Mouse (Mus musculus): ENCODE measurements around the gene Galt. TPM values are rescaled to one million over a fixed set of nuclear protein-coding genes. Genes with fewer than 3 reads are reported as not detected.

Gene Galt
- polyA plus RNA-seq, 1 experiment from 2014 or later: 40.4 TPM

- WGBS: 65% methylated on average over 1 of the region's 1 CpGs
- H3K27ac ChIP-seq: no peak overlapping the region
- H3K4me1 ChIP-seq: peaks cover 6% of the 10 kb centered on the region
- ATAC-seq (ENCODE audit: low FRiP score, low read depth): no peak
- H3K27me3 ChIP-seq: no peaks in the 10 kb centered on the region
- H3K36me3 ChIP-seq: 0 out of 2 replicates have a peak, but pooled peaks cover 4% of the 10 kb centered on the region
- no peak overlapping the region for H3K9ac ChIP-seq
- H3K4me3 ChIP-seq: no peak overlapping the region
- peaks cover 17% of the 10 kb centered on the region for H3K9me3 ChIP-seq
- H3K4me2 ChIP-seq (replicated peaks): no peak overlapping the region
These were observed 10.0 kb upstream of the Galt start for GRCm38 (mm10) chr4:41745021-41745420.

- Histone ChIP-seq H3K4me1 (peaks cover 24% of the 10 kb centered on the region), H3K36me3 (peaks cover 18% of the 10 kb centered on the region), H3K9me3 (no peaks in the 10 kb centered on the region), H3K27ac (peak within 1 kb of the TSS; percentile 87), H3K4me3 (peak within 1 kb of the TSS; percentile 74), H3K27me3 (no peaks in the 10 kb centered on the region), H3K4me2 (replicated peaks) (peak within 1 kb of the TSS; percentile 93), H3K9ac (peak within 1 kb of the TSS; percentile 82)
- under 1% methylated on average over 57 of the region's 57 CpGs for WGBS
- peak; percentile 59 for ATAC-seq (ENCODE audit: low FRiP score, low read depth)
These were observed 594 bp downstream of the Galt start, which contains the start of gene Sigmar1 for GRCm38 (mm10) chr4:41755338-41756305. Gene Sigmar1, minus strand, starts transcription at chr4:41756157.

- peaks cover 18% of the 10 kb centered on the region for H3K36me3 ChIP-seq
- H3K4me3 ChIP-seq: peak overlapping the region; percentile 74
- H3K27me3 ChIP-seq: no peaks in the 10 kb centered on the region
- no peak for ATAC-seq (ENCODE audit: low FRiP score, low read depth)
- H3K27ac ChIP-seq: no peak overlapping the region
- peak overlapping the region; percentile 93 for H3K4me2 ChIP-seq (replicated peaks)
- peak overlapping the region; percentile 82 for H3K9ac ChIP-seq
- WGBS: 77% methylated on average over 8 of the region's 8 CpGs
- peaks cover 32% of the 10 kb centered on the region for H3K4me1 ChIP-seq
- H3K9me3 ChIP-seq: no peaks in the 10 kb centered on the region
These were observed 1.4 kb downstream of the Galt start for GRCm38 (mm10) chr4:41756440-41756839.

GRCm38 (mm10) chr4:41757321-41757720, 2.3 kb downstream of the Galt start:
- Histone ChIP-seq H3K9ac (no peak overlapping the region), H3K4me3 (no peak overlapping the region), H3K27me3 (no peaks in the 10 kb centered on the region), H3K4me1 (peaks cover 41% of the 10 kb centered on the region), H3K9me3 (no peaks in the 10 kb centered on the region), H3K27ac (no peak overlapping the region), H3K36me3 (peaks cover 18% of the 10 kb centered on the region), H3K4me2 (replicated peaks) (no peak overlapping the region)
- 90% methylated on average over 13 of the region's 13 CpGs for WGBS
- ATAC-seq (ENCODE audit: low FRiP score, low read depth): no peak

- H3K36me3 ChIP-seq: peaks cover 18% of the 10 kb centered on the region
- no peak overlapping the region for H3K27ac ChIP-seq
- no peak overlapping the region for H3K4me3 ChIP-seq
- H3K27me3 ChIP-seq: no peaks in the 10 kb centered on the region
- H3K9me3 ChIP-seq: no peaks in the 10 kb centered on the region
- peaks cover 48% of the 10 kb centered on the region for H3K4me1 ChIP-seq
- 68% methylated on average over 11 of the region's 11 CpGs for WGBS
- H3K4me2 ChIP-seq (replicated peaks): no peak overlapping the region
- no peak overlapping the region for H3K9ac ChIP-seq
- no peak for ATAC-seq (ENCODE audit: low FRiP score, low read depth)
These were observed 3.0 kb downstream of the Galt start for GRCm38 (mm10) chr4:41758021-41758420.

- no peaks in the 10 kb centered on the region for H3K27me3 ChIP-seq
- no peak overlapping the region for H3K4me2 ChIP-seq (replicated peaks)
- H3K4me3 ChIP-seq: no peak overlapping the region
- H3K36me3 ChIP-seq: peaks cover 18% of the 10 kb centered on the region
- WGBS: 88% methylated on average over 4 of the region's 4 CpGs
- H3K9ac ChIP-seq: no peak overlapping the region
- H3K4me1 ChIP-seq: peaks cover 53% of the 10 kb centered on the region
- ATAC-seq (ENCODE audit: low FRiP score, low read depth): no peak
- H3K9me3 ChIP-seq: no peaks in the 10 kb centered on the region
- H3K27ac ChIP-seq: no peak overlapping the region
These were observed 3.7 kb downstream of the Galt start for GRCm38 (mm10) chr4:41758701-41759100.

DNA sequence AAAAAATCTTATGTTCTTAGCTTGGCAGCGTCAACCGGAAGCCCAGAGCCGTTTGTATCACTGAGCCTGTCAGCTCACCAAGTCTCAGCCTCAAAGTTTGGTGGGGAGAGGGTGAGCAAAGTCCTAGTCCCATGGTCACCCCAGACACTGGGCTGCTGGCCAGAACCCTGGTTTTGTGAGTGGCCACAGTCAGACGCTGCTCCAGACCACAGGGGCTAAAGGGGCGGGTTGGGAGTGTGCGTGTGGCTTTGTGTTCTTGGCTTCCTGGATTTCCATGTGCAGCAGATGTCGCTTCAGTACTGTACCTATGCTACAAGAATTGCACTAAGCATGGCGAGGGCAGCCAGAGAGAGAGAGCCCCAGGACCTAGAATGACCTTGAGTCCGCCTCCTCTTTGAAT, 4.2 kb downstream of the Galt start:
- WGBS: 85% methylated on average over 9 of the region's 9 CpGs
- H3K4me1 ChIP-seq: peaks cover 56% of the 10 kb centered on the region
- no peak overlapping the region for H3K9ac ChIP-seq

DNA sequence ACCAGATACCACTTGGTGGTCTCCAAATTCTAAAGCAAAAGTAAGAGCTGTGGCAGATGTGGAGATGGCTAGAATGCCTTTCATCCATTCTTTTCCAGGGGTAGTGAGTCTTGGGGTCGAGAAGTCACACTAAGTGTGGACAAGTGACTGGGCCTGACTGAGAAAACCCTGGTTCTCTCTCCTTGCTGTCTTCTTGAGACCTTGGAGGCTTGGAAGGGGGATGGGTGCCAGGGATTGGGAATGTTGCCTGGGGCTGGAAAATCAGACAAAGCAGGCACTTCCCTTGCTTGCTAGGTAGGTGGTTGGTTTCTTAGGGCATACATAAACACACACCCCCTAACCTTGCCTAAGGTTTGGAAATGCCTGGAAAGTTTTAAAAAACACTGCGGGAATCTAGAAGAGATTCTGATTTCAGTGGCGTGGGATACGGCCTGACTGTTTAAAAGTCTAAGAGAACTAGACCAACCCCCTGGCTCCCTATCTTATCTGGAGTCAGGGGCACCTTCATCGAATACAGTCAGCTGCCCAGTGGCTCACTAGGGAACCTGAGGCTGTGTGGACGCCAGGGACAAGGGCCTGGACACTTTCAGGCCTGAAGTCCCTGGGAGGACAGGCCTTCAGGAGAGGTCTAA, 4.7 kb downstream of the Galt start:
- no peaks in the 10 kb centered on the region for H3K27me3 ChIP-seq
- WGBS: 40% methylated on average over 6 of the region's 6 CpGs
- peak overlapping the region; percentile 99 for H3K27ac ChIP-seq
- peak overlapping the region; percentile 94 for H3K4me2 ChIP-seq (replicated peaks)
- H3K9ac ChIP-seq: peak overlapping the region; percentile 72
- no peaks in the 10 kb centered on the region for H3K9me3 ChIP-seq
- H3K4me1 ChIP-seq: peaks cover 52% of the 10 kb centered on the region
- H3K36me3 ChIP-seq: peaks cover 18% of the 10 kb centered on the region
- H3K4me3 ChIP-seq: peak overlapping the region; percentile 63
- ATAC-seq (ENCODE audit: low FRiP score, low read depth): no peak

More for the DNA sequence above, 4.2 kb downstream of the Galt start:
- H3K36me3 ChIP-seq: peaks cover 18% of the 10 kb centered on the region
- peak overlapping the region; percentile 99; the same call in 1 of the 2 replicates for H3K27ac ChIP-seq
- no peaks in the 10 kb centered on the region for H3K27me3 ChIP-seq
- no peak overlapping the region for H3K4me3 ChIP-seq
- ATAC-seq (ENCODE audit: low FRiP score, low read depth): no peak
- H3K9me3 ChIP-seq: no peaks in the 10 kb centered on the region
- H3K4me2 ChIP-seq (replicated peaks): no peak overlapping the region

DNA sequence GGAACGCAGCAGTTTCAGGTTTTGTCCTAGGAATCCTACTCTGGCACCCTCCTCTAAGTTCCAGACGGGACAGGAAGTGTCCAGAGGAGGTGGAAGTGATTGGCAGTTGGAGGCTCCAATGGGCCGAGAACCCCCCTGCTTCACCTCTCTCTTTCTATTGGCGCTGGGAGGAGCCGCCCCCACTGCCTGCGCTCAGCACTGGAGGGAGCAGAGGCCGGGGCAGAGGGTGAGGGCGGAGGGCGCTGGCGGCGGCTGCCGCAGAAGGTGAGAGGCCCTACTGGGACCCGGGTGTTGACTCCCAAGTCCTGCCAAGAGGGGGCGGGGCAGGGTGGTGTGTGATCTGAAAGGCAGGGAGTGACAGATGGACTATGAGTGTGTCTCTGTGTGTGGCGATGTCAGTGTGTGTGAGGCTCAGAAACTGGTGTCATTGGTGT, 5.3 kb downstream of the Galt start:
- Histone ChIP-seq H3K9ac (peak overlapping the region; percentile 72), H3K36me3 (peaks cover 18% of the 10 kb centered on the region), H3K4me1 (peaks cover 49% of the 10 kb centered on the region), H3K9me3 (no peaks in the 10 kb centered on the region), H3K4me3 (peak overlapping the region; percentile 63), H3K27ac (peak overlapping the region; percentile 99), H3K27me3 (no peaks in the 10 kb centered on the region), H3K4me2 (replicated peaks) (peak overlapping the region; percentile 94)
- WGBS: 0% methylated on average over 15 of the region's 15 CpGs
- peak; percentile 88 for ATAC-seq (ENCODE audit: low FRiP score, low read depth)

DNA sequence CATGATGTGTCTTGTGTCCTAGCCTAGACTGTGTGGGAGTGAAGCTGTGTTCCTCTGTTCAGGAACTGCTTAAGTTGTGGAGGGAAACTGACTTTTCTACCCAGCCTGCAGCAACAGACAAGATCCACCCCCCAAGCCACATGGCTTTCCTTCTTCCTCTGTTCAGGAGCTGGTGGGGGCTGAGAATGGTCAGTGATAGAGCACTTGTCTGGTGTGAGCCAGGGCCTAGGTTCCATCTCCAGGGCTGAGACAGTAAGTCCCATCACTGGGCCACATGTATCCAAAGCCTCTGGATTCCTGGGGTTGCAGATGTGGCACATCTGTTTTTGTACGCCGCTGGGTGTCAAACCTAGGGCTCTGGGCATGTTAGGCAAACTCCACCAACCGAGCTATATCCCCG, 5.9 kb downstream of the Galt start:
- 35% methylated on average over 4 of the region's 4 CpGs for WGBS
- Histone ChIP-seq H3K27me3 (no peaks in the 10 kb centered on the region), H3K4me3 (peak overlapping the region; percentile 63), H3K36me3 (peaks cover 23% of the 10 kb centered on the region), H3K9me3 (no peaks in the 10 kb centered on the region), H3K4me1 (peaks cover 49% of the 10 kb centered on the region), H3K4me2 (replicated peaks) (peak overlapping the region; percentile 94), H3K27ac (peak overlapping the region; percentile 99), H3K9ac (peak overlapping the region; percentile 72)
- no peak for ATAC-seq (ENCODE audit: low FRiP score, low read depth)

GRCm38 (mm10) chr4:41761680-41762079, 6.7 kb downstream of the Galt start:
- Histone ChIP-seq H3K4me2 (replicated peaks) (peak overlapping the region; percentile 94), H3K9me3 (no peaks in the 10 kb centered on the region), H3K27ac (peak overlapping the region; percentile 99), H3K9ac (peak overlapping the region; percentile 72), H3K4me1 (peaks cover 43% of the 10 kb centered on the region), H3K36me3 (peaks cover 28% of the 10 kb centered on the region), H3K27me3 (no peaks in the 10 kb centered on the region), H3K4me3 (peak overlapping the region; percentile 63)
- no peak for ATAC-seq (ENCODE audit: low FRiP score, low read depth)

- H3K27me3 ChIP-seq: no peaks in the 10 kb centered on the region
- peak overlapping the region; percentile 94 for H3K4me2 ChIP-seq (replicated peaks)
- H3K36me3 ChIP-seq: peaks cover 30% of the 10 kb centered on the region
- H3K27ac ChIP-seq: peak overlapping the region; percentile 99
- peaks cover 42% of the 10 kb centered on the region for H3K4me1 ChIP-seq
- H3K9me3 ChIP-seq: no peaks in the 10 kb centered on the region
- ATAC-seq (ENCODE audit: low FRiP score, low read depth): peak; percentile 85
- H3K9ac ChIP-seq: peak overlapping the region; percentile 72
- 12% methylated on average over 8 of the region's 8 CpGs for WGBS
- H3K4me3 ChIP-seq: peak overlapping the region; percentile 63
These were observed 7.2 kb downstream of the Galt start for GRCm38 (mm10) chr4:41762099-41762687.

Data from limb, embryonic 13.5 days (tissue).